Mouse (Mus musculus) c-Kit-positive CD71-positive TER-119-negative erythroid progenitor cells, embryonic 14.5 days (primary cell): ENCODE data around the gene Cgrrf1.

Experiments used
- DNase-seq: peaks from one replicate; pipeline ENCODE4 v3.0.0-alpha.2; 2013; ENCODE audit warnings: low read depth

Gene Cgrrf1

DNA sequence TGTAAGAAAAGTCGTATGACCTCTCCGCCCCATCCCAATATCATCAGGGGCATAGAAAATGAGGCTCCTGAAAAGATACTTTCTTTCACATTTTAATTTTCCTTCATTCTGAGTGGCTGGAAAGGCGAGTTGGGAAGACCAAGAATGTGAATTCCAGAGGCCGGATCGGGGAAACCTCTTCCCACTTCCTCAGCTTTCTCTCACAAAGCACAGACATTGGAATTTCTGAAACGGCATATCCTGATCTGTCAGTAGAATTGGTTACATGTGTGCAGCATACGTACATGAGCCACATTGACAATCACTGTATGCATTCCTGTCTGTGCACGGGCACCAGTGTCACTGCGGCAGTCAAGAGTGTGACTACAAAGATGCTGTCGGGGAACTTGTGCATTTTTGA, 62.0 kb downstream of the Cgrrf1 start:
- no peak for DNase-seq

DNA sequence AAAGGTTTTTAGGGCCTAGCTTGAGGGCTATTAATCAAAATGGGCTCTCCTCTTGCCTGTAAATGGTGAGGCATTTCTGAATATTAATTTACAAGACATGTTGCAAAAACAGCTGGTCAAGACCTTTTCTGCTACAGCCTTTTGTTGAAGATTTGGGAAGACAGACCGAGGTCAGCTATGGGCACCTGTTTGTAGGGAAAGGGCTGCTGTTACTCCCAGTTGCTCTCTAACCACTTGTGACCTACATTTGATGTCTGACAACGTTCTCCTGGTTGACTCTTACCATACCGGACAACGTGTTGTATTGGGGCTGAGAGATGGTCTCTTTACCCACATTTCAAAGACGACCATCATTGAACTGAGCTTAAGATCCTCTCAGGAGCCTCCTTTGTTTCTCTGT, 66.0 kb downstream of the Cgrrf1 start:
- no peak for DNase-seq

DNA sequence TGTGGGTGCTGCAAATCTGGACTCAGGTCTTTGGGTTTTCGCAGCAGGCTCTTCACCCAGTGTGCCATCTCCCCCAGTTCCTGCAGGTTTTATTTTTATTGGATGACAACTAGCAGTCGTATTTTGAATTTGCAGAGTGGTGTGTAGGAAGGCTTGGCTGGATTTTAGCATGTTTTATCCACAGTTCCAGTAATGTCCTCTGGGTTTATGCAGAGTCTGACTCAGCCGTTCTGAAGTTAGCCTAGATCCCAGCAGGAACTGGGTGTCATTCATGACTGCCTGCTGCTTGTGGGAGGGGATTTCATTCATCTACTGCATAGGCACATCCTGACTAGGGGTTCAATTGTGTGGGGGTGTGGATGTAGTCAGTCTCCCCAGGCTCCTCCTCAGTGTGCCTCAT, 66.7 kb downstream of the Cgrrf1 start:
- no peak for DNase-seq

DNA sequence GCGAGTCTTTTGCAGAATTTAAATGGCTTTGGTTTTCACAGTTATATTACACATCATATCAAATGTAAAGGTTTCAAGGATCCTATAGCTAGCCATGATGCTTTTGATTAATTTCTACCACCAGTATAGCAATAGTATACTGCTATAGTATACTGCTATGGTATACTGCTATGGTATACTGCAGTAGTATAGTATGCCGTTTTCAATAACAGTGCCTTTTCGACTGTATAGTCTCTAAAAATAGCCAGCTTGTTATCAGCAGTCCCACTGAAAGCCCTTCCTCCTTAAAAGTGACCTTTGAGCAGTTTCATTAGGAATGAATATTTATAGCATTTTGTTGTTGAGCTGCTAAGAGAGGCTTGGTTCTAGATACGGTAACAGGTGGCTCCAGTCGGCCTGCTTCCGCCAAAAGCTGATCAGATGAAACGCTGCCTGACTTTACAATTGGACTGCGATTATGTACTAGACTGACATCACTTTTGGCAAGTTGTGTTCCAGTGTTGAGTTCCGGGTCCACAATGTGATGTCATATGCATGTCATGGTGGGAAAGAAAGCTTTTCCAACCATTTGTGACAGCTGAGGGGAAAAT, 70.7 kb downstream of the Cgrrf1 start:
- no peak for DNase-seq
